Mouse (Mus musculus) central nervous system, embryonic 18 days (tissue): Measurements from ENCODE around the gene Mrps23. TPM values are rescaled to one million over a fixed set of nuclear protein-coding genes. Genes with fewer than 3 reads are reported as not detected.

ENCODE experiments used
- polyA plus RNA-seq: library from polyadenylated mRNA; depleted of rRNA; stranded (reverse); fragments of >200 nt; gene quantifications from 2 replicates; pipeline ENCODE4 v1.2.3, GENCODE M21; 2012; rRNA removed

Gene Mrps23
- 70.3 and 79.9 TPM in 2 replicates for polyA plus RNA-seq

DNA sequence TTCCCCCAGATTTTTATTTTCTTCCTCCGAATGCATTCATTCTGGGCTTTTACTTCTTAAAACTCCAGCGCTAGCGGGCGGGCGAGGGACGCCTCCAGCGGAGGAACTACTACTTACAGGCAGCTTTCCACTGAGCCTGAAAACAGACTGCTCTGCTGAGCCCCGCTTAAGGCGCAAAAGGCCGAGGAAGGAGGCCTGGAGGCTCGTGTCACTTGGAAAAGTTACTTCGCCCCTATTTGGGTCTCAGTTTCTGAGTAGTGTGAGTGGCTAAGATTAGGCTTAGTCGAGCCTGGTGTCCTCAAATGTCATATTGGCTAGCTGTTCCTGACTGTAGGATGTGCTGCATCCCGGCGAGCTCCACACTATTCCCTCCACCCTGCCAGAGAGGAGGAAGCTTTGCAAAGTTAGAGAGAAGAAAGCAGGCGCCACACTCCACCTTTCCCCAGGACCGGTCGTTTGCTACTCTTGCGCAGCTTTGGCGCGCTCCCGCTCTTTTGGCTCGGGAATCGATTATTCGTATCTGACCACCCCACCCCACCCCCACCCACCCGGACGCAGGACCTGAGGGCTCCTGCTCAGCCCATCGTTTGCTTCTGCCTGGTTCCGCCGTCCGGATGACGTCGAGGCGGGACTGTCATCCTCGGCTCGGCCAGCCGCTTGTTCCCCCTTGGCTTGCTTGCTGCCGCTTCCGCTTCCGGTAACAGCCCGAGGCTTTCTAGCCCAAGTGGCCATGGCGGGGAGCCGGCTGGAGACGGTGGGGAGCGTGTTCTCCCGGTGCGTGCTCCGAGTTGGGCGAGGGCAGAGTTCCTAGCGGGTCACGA is at the start of gene Mrps23:
Gene Mrps23 (plus strand): TSS at position 677 of the 821 bp plus-strand sequence.

Other genes starting within 250 kb of the Mrps23 start
- gene Dynll2, start 216.9 kb upstream of the Mrps23 start, polyA plus RNA-seq: 292 and 293 TPM in 2 replicates
- 393 and 417 TPM in 2 replicates for gene Srsf1, start 157.0 kb upstream of the Mrps23 start, polyA plus RNA-seq
- 29.7 and 30.5 TPM in 2 replicates for gene Vezf1, start 136.1 kb upstream of the Mrps23 start, polyA plus RNA-seq
- 34.3 and 39.7 TPM in 2 replicates for gene Cuedc1, start 106.3 kb upstream of the Mrps23 start, polyA plus RNA-seq
- gene Ccdc182, start 89.7 kb downstream of the Mrps23 start, polyA plus RNA-seq: 0.04 and 0.06 TPM in 2 replicates